Mouse (Mus musculus) forebrain, postnatal 0 days (tissue): ENCODE data around the gene Lpgat1. TPM values are rescaled to one million over a fixed set of nuclear protein-coding genes. Genes with fewer than 3 reads are reported as not detected.
A peak's percentile ranks its signal among the peaks of the same experiment; 100 is the strongest.

ENCODE experiments used
- ATAC-seq: fragments of 200-750 bp; cut with Nextera tagmentation; 2 replicates; pipeline ENCODE4 v1.8.0; 2017; ENCODE audit warnings: mild to moderate bottlenecking, moderate library complexity
- DNase-seq: peaks from one replicate; pipeline ENCODE4 v3.0.0-alpha.2; 2015
- H3K27ac ChIP-seq: fragments of 300-500 bp; sonication (generic); 2 replicates; pipeline ENCODE4 v1.5.1; 2014; ENCODE audit warnings: low read depth, mild to moderate bottlenecking, antibody characterized with exemption, low read length, moderate library complexity, mixed read lengths
- H3K27me3 ChIP-seq: fragments of 300-500 bp; sonication (generic); 2 replicates; pipeline ENCODE4 v1.6.1; 2014; ENCODE audit warnings: mild to moderate bottlenecking, low read length, mixed read lengths; ENCODE audit not compliant: insufficient read depth
- H3K36me3 ChIP-seq: fragments of 300-500 bp; sonication (generic); 2 replicates; pipeline ENCODE4 v1.6.1; 2014; ENCODE audit warnings: mild to moderate bottlenecking, moderate library complexity; ENCODE audit not compliant: insufficient read depth
- H3K4me1 ChIP-seq: fragments of 300-500 bp; sonication (generic); 2 replicates; pipeline ENCODE4 v1.6.1; 2014; ENCODE audit warnings: antibody characterized with exemption; ENCODE audit not compliant: insufficient read depth
- H3K4me2 ChIP-seq: fragments of 300-500 bp; sonication (generic); 2 replicates; pipeline ENCODE4 v1.6.1; 2014; ENCODE audit warnings: low read depth, mild to moderate bottlenecking, moderate library complexity
- H3K4me3 ChIP-seq: fragments of 300-500 bp; sonication (generic); 2 replicates; pipeline ENCODE4 v1.5.1; 2014; ENCODE audit warnings: low read depth, low read length, mixed read lengths
- H3K9ac ChIP-seq: fragments of 300-500 bp; sonication (generic); 2 replicates; pipeline ENCODE4 v1.6.1; 2014; ENCODE audit warnings: mild to moderate bottlenecking
- H3K9me3 ChIP-seq: fragments of 300-500 bp; sonication (generic); 2 replicates; pipeline ENCODE4 v1.6.1; 2016; ENCODE audit warnings: low read length
- CTCF ChIP-seq: sonication (generic); IDR thresholded peaks from 2 replicates; pipeline ENCODE4 v1.5.1; 2016; ENCODE audit warnings: antibody characterized with exemption, control low read depth, low read depth
- WGBS: fragments of 180-500 bp; shearing (Covaris S2); extraction: QIAGEN DNeasy Blood & Tissue Kit; methylation state at CpG from one replicate; pipeline ENCODE4 v1.1.7; 2014; 5-methylcytosine and 5-hydroxymethylcytosine counted together
- polyA plus RNA-seq: library from polyadenylated mRNA; unstranded; fragments of >200 nt; fragmentation: Nextera tagmentation; extraction: Ambion mirVana; gene quantifications from 2 replicates; pipeline ENCODE4 v1.2.1, GENCODE M21; 2015
- total RNA-seq: library from RNA; depleted of rRNA; stranded (reverse); fragments of >200 nt; gene quantifications from 2 replicates; pipeline ENCODE4 v1.2.3, GENCODE M21; 2014

The Lpgat1 gene
- total and polyA plus RNA-seq, 2 experiments from 2014 or later, result 46.6 to 73.8 TPM

GRCm38 (mm10) chr1:191792991-191793390 lies 75.4 kb downstream of the Lpgat1 start:
- H3K27me3 ChIP-seq, result no peaks in the 10 kb centered on the region

GRCm38 (mm10) chr1:191793888-191794532 lies 76.4 kb downstream of the Lpgat1 start:
- H3K4me3 ChIP-seq, result no peak overlapping the region
- WGBS, result 92% methylated on average over 7 of the region's 7 CpGs
- H3K9me3 ChIP-seq, result no peaks in the 10 kb centered on the region
- H3K4me2 ChIP-seq, result no peak overlapping the region
- no peaks in the 10 kb centered on the region for H3K4me1 ChIP-seq
- ATAC-seq (no peak), DNase-seq (no peak)
- H3K27ac ChIP-seq, result no peak overlapping the region
- H3K27me3 ChIP-seq, result no peaks in the 10 kb centered on the region
- no peak for TF ChIP-seq CTCF
- no peak overlapping the region for H3K9ac ChIP-seq
- H3K36me3 ChIP-seq, result no peaks in the 10 kb centered on the region

More at GRCm38 (mm10) chr1:191792991-191793390, 75.4 kb downstream of the Lpgat1 start:
- DNase-seq, result no peak
- no peak for TF ChIP-seq CTCF
- H3K4me2 ChIP-seq, result no peak overlapping the region
- no peak overlapping the region for H3K9ac ChIP-seq
- 60% methylated on average over 8 of the region's 8 CpGs for WGBS
- ATAC-seq, result no peak
- H3K9me3 ChIP-seq, result no peaks in the 10 kb centered on the region
- H3K4me1 ChIP-seq, result no peaks in the 10 kb centered on the region
- no peak overlapping the region for H3K4me3 ChIP-seq
- H3K36me3 ChIP-seq, result no peaks in the 10 kb centered on the region
- H3K27ac ChIP-seq, result no peak overlapping the region

- H3K9me3 ChIP-seq, result no peaks in the 10 kb centered on the region
- H3K9ac ChIP-seq, result no peak overlapping the region
- H3K27me3 ChIP-seq, result no peaks in the 10 kb centered on the region
- peak; percentile 35 for DNase-seq
- H3K36me3 ChIP-seq, result no peaks in the 10 kb centered on the region
- H3K27ac ChIP-seq, result no peak overlapping the region
- WGBS, result 62% methylated on average over 4 of the region's 4 CpGs
- peak; percentile 73 for ATAC-seq
- no peak overlapping the region for H3K4me2 ChIP-seq
- no peaks in the 10 kb centered on the region for H3K4me1 ChIP-seq
- no peak overlapping the region for H3K4me3 ChIP-seq
- TF ChIP-seq CTCF, result no peak
Observed at GRCm38 (mm10) chr1:191796238-191796896, 78.7 kb downstream of the Lpgat1 start.

GRCm38 (mm10) chr1:191802093-191802819 lies 84.6 kb downstream of the Lpgat1 start:
- Histone ChIP-seq H3K9me3 (no peaks in the 10 kb centered on the region), H3K9ac (no peak overlapping the region), H3K4me3 (no peak overlapping the region), H3K27ac (no peak overlapping the region), H3K4me1 (no peaks in the 10 kb centered on the region), H3K4me2 (no peak overlapping the region), H3K27me3 (no peaks in the 10 kb centered on the region), H3K36me3 (no peaks in the 10 kb centered on the region)
- WGBS, result 45% methylated on average over 9 of the region's 9 CpGs
- ATAC-seq (peak; percentile 79; the same call in 1 of the 2 replicates), DNase-seq (no peak)
- no peak for TF ChIP-seq CTCF

GRCm38 (mm10) chr1:191802820-191803655 lies 85.4 kb downstream of the Lpgat1 start:
- Histone ChIP-seq H3K4me3 (no peak overlapping the region), H3K9me3 (no peaks in the 10 kb centered on the region), H3K4me2 (no peak overlapping the region), H3K9ac (no peak overlapping the region), H3K4me1 (no peaks in the 10 kb centered on the region), H3K27me3 (no peaks in the 10 kb centered on the region), H3K36me3 (no peaks in the 10 kb centered on the region), H3K27ac (no peak overlapping the region)
- ATAC-seq (peak; percentile 51), DNase-seq (peak; percentile 28)
- 60% methylated on average over 10 of the region's 10 CpGs for WGBS
- TF ChIP-seq CTCF, result no peak

- DNase-seq (no peak), ATAC-seq (no peak)
- WGBS, result 80% methylated on average over 5 of the region's 5 CpGs
- Histone ChIP-seq H3K27me3 (no peaks in the 10 kb centered on the region), H3K27ac (no peak overlapping the region), H3K36me3 (no peaks in the 10 kb centered on the region), H3K4me1 (no peaks in the 10 kb centered on the region), H3K9me3 (no peaks in the 10 kb centered on the region), H3K4me2 (no peak overlapping the region), H3K4me3 (no peak overlapping the region), H3K9ac (no peak overlapping the region)
- no peak for TF ChIP-seq CTCF
Observed at GRCm38 (mm10) chr1:191804747-191805146, 87.1 kb downstream of the Lpgat1 start.
